ENCODE assay signal across 19 mouse cellular contexts in the genomic region with DNA sequence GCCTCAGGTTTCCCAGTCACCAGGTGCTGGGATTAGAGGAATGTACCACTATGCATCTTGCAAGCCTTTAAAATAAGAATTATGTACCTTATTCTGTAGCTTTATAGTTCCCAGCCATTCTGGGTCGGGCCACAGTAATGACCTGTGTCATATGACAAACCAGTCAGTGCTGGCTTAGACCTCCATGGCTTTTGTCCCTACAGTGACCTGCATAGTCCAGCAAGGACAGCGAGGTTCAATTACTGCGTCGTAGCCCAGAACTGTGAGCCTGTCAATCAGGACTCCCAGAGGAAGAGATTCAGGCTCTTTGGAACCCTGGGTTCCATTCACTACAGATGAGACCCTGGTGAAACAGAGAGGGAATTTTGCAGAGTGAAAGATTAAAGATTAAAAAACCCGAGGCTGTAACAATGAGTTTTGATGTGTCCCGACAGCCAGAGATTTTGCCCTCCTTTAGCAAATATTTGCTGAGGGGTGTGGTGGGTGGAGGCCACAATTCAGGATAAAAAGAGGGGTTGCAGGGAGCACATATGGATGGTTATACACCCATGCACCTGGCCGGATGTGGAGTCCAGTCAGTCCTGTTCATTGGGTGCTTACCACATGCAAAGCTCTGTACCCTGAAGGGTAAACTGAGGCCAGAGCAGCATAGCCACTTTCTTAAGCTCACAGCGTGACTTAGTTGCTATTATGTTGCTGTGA.
"Had no signal": no experiment of that assay in that cellular context is flagged by ENCODE, and none has a peak within 500 bp of the region (broad histone marks: within the 10 kb centered on the region; RNA-seq: fewer than 3 reads in every experiment).

No protein-coding gene starts in this region.

- H3K4me2 ChIP-seq: limb, embryonic 12.5 days; limb, embryonic 15.5 days; liver, embryonic 13.5 days; midbrain, embryonic 12.5 days; midbrain, embryonic 15.5 days; neural tube, embryonic 12.5 days; neural tube, embryonic 15.5 days had no signal

- H3K27ac ChIP-seq: limb, embryonic 12.5 days; limb, embryonic 15.5 days; liver, embryonic 13.5 days; midbrain, embryonic 12.5 days; midbrain, embryonic 15.5 days; neural tube, embryonic 12.5 days; neural tube, embryonic 15.5 days had no signal

- ATAC-seq: midbrain, embryonic 15.5 days had no signal

- H3K9me3 ChIP-seq: limb, embryonic 12.5 days; limb, embryonic 15.5 days; liver, embryonic 13.5 days; midbrain, embryonic 12.5 days; midbrain, embryonic 15.5 days; neural tube, embryonic 12.5 days; neural tube, embryonic 15.5 days had no signal

- H3K4me3 ChIP-seq: limb, embryonic 12.5 days; limb, embryonic 15.5 days; liver, embryonic 13.5 days; midbrain, embryonic 12.5 days; midbrain, embryonic 15.5 days; neural tube, embryonic 12.5 days; neural tube, embryonic 15.5 days had no signal

- DNase-seq: kidney, adult 11 months; kidney, adult 8-10 months; kidney, postnatal 25 days; left cerebral cortex, postnatal 4 days; liver, embryonic 13.5 days; lung, adult 2 months; lung, postnatal 14 days; lung, postnatal 4 days; right cerebral cortex, adult 18-20 months; right cerebral cortex, postnatal 14 days; thymus, adult 2 months; thymus, postnatal 14 days; thymus, postnatal 4 days had no signal

- H3K4me1 ChIP-seq: midbrain, embryonic 12.5 days; midbrain, embryonic 15.5 days; neural tube, embryonic 12.5 days; neural tube, embryonic 15.5 days had no signal

- H3K9ac ChIP-seq: limb, embryonic 12.5 days; limb, embryonic 15.5 days; liver, embryonic 13.5 days; midbrain, embryonic 12.5 days; midbrain, embryonic 15.5 days; neural tube, embryonic 12.5 days; neural tube, embryonic 15.5 days had no signal

- H3K36me3 ChIP-seq: limb, embryonic 12.5 days; limb, embryonic 15.5 days; liver, embryonic 13.5 days; midbrain, embryonic 12.5 days; midbrain, embryonic 15.5 days; neural tube, embryonic 12.5 days; neural tube, embryonic 15.5 days had no signal

- H3K27me3 ChIP-seq: limb, embryonic 12.5 days; liver, embryonic 13.5 days; midbrain, embryonic 12.5 days; midbrain, embryonic 15.5 days; neural tube, embryonic 12.5 days had no signal
